ENCODE assay signal across 11 mouse cellular contexts in genomic region chr10:42584436-42584983, GRCm38 (mm10). TPM values are rescaled to one million over a fixed set of nuclear protein-coding genes. Genes with fewer than 3 reads are reported as not detected.
DNase-seq lines count a peak whose midpoint lies in the region; ATAC-seq and TF ChIP-seq lines count a peak whose summit lies in the region.
"Had no signal": no experiment of that assay in that cellular context is flagged by ENCODE, and none has a peak within 500 bp of the region (broad histone marks: within the 10 kb centered on the region; RNA-seq: fewer than 3 reads in every experiment).

No protein-coding gene starts in this region.

- H3K27ac ChIP-seq in layer of hippocampus, adult 2 months, result peak overlapping the region; percentile 85
- no peak overlapping the region for H3K27ac ChIP-seq in hindbrain, embryonic 12.5 days
- H3K27ac ChIP-seq in midbrain, postnatal 0 days (ENCODE audit: low read depth, low read length), result no peak overlapping the region

- whole genome bisulfite sequencing in hindbrain, embryonic 12.5 days, result under 1% methylated on average over 35 of the region's 37 CpGs
- WGBS in midbrain, postnatal 0 days, result 1% methylated on average over 37 of the region's 37 CpGs

- peaks cover 25% of the 10 kb centered on the region for H3K4me1 ChIP-seq in hindbrain, embryonic 12.5 days
- no peaks in the 10 kb centered on the region for H3K4me1 ChIP-seq in midbrain, postnatal 0 days (ENCODE audit: insufficient read depth, low read length)

- H3K36me3 ChIP-seq in hindbrain, embryonic 12.5 days, result no peaks in the 10 kb centered on the region
- no peaks in the 10 kb centered on the region for H3K36me3 ChIP-seq in midbrain, postnatal 0 days (ENCODE audit: insufficient read depth, low read length)

- DNase-seq in layer of hippocampus, adult 2 months (ENCODE audit: low spot score in 2 of 2), result no peak
- DNase-seq in layer of hippocampus, postnatal 36 days, result no peak
- DNase-seq in embryo, embryonic 11 days, result peak; percentile 68
- no peak for DNase-seq in midbrain, postnatal 0 days (ENCODE audit: low spot score)
- DNase-seq in spleen, postnatal 10 days (ENCODE audit: low spot score in 2 of 2), result no peak
- no peak for DNase-seq in adrenal gland, postnatal 25 days
- DNase-seq in left cerebral cortex, adult 9 months (ENCODE audit: low spot score in 2 of 2), result no peak
- DNase-seq: cerebellum, adult 11-12 months had no signal

- H3K9ac ChIP-seq in hindbrain, embryonic 12.5 days, result no peak overlapping the region
- no peak overlapping the region for H3K9ac ChIP-seq in midbrain, postnatal 0 days (replicated peaks; ENCODE audit: low read length, poor library complexity, severe bottlenecking)

- H3K27me3 ChIP-seq in hindbrain, embryonic 12.5 days, result peaks cover 97% of the 10 kb centered on the region
- peaks cover 65% of the 10 kb centered on the region for H3K27me3 ChIP-seq in midbrain, postnatal 0 days (ENCODE audit: insufficient read depth, low read length)

- peak overlapping the region; percentile 41 for H3K4me2 ChIP-seq in hindbrain, embryonic 12.5 days (replicated peaks)
- H3K4me2 ChIP-seq in midbrain, postnatal 0 days (ENCODE audit: low read depth, low read length, poor library complexity, severe bottlenecking), result peak overlapping the region; percentile 37

- H3K4me3 ChIP-seq in layer of hippocampus, adult 2 months, result peak overlapping the region; percentile 55
- peak overlapping the region; percentile 22 for H3K4me3 ChIP-seq in hindbrain, embryonic 12.5 days
- H3K4me3 ChIP-seq in midbrain, postnatal 0 days (ENCODE audit: low read depth, low read length), result peak overlapping the region; percentile 26

- 0 out of 2 replicates have a peak, but pooled peaks cover 3% of the 10 kb centered on the region for H3K9me3 ChIP-seq in hindbrain, embryonic 12.5 days (replicated peaks)
- H3K9me3 ChIP-seq in midbrain, postnatal 0 days (ENCODE audit: low read length), result no peaks in the 10 kb centered on the region

- TF ChIP-seq CTCF in layer of hippocampus, adult 2 months (conservative IDR thresholded peaks at IDR 0.05), result no peak
- no peak for TF ChIP-seq CTCF in midbrain, postnatal 0 days (IDR thresholded peaks at IDR 0.05)

- ATAC-seq in hindbrain, embryonic 12.5 days (ENCODE audit: low FRiP score), result no peak
- ATAC-seq in midbrain, postnatal 0 days (ENCODE audit: low FRiP score), result no peak

RNA-seq across cellular contexts. Expression of gene Ostm1, which starts 0.9 kb away (rescaled TPM):
- 10 to 100 TPM; 53.0 to 54.7 TPM for total RNA-seq in layer of hippocampus, adult 2 months (2021)
- 10 to 100 TPM; 55.7 to 57.0 TPM for total RNA-seq in layer of hippocampus, postnatal 36 days (2021)
- 24.9 TPM in 2 replicates for polyA plus RNA-seq in hindbrain, embryonic 12.5 days (2016; fragmentation: Nextera tagmentation; extraction: Ambion mirVana)
- total RNA-seq in midbrain, postnatal 0 days (2014; rRNA removed), result 41.8 and 46.6 TPM in 2 replicates
- 39.5 and 40.0 TPM in 2 replicates for polyA plus RNA-seq in midbrain, postnatal 0 days (2015; fragmentation: Nextera tagmentation; extraction: Ambion mirVana)
- 27.4 TPM in 2 replicates for total RNA-seq in adrenal gland, postnatal 25 days (2021)

RNA-seq across cellular contexts. Expression of gene Nr2e1, which starts 1.1 kb away (rescaled TPM):
- 10 to 100 TPM; 13.7 to 15.2 TPM for total RNA-seq in layer of hippocampus, adult 2 months (2021)
- total RNA-seq in layer of hippocampus, postnatal 36 days (2021), result 10 to 100 TPM; 14.1 TPM
- 1.1 and 2.1 TPM in 2 replicates for polyA plus RNA-seq in hindbrain, embryonic 12.5 days (2016; fragmentation: Nextera tagmentation; extraction: Ambion mirVana)
- total RNA-seq in midbrain, postnatal 0 days (2014; rRNA removed), result 1.3 and 3.2 TPM in 2 replicates
- polyA plus RNA-seq in midbrain, postnatal 0 days (2015; fragmentation: Nextera tagmentation; extraction: Ambion mirVana), result 3.2 and 3.6 TPM in 2 replicates
- not detected in 2 replicates for total RNA-seq in adrenal gland, postnatal 25 days (2021)
- total RNA-seq: hematopoietic stem cell, adult 5-6 weeks had no signal
- polyA plus RNA-seq: liver, embryonic 16.5 days had no signal
